Mouse (Mus musculus): Measurements from ENCODE around the gene Col25a1. TPM values are rescaled to one million over a fixed set of nuclear protein-coding genes. Genes with fewer than 3 reads are reported as not detected.

Col25a1 gene
- polyA plus RNA-seq, 1 experiment from 2014 or later, result 3.4 TPM

GRCm38 (mm10) chr3:130303597-130303996 lies 172.3 kb downstream of the Col25a1 start:
- H3K9ac ChIP-seq, result no peak overlapping the region

GRCm38 (mm10) chr3:130304827-130305226 lies 173.5 kb downstream of the Col25a1 start:
- H3K4me2 ChIP-seq, result no peak overlapping the region
- no peak overlapping the region for H3K4me3 ChIP-seq
- H3K9me3 ChIP-seq, result no peaks in the 10 kb centered on the region
- H3K27me3 ChIP-seq, result no peaks in the 10 kb centered on the region
- 0 out of 2 replicates have a peak, but pooled peaks have one; percentile 49 for ATAC-seq (ENCODE audit: low FRiP score)
- H3K4me1 ChIP-seq (replicated peaks), result peaks cover 17% of the 10 kb centered on the region
- no peak overlapping the region for H3K27ac ChIP-seq
- no peak overlapping the region for H3K9ac ChIP-seq
- 61% methylated on average over 9 of the region's 9 CpGs for WGBS
- no peaks in the 10 kb centered on the region for H3K36me3 ChIP-seq

More at GRCm38 (mm10) chr3:130303597-130303996, 172.3 kb downstream of the Col25a1 start:
- Histone ChIP-seq H3K36me3 (no peaks in the 10 kb centered on the region), H3K27me3 (no peaks in the 10 kb centered on the region), H3K27ac (no peak overlapping the region), H3K4me1 (replicated peaks) (peaks cover 9% of the 10 kb centered on the region; the same call in 1 of the 2 replicates), H3K9me3 (no peaks in the 10 kb centered on the region), H3K4me2 (no peak overlapping the region), H3K4me3 (no peak overlapping the region)
- ATAC-seq (ENCODE audit: low FRiP score), result no peak
- WGBS, result 77% methylated on average over 12 of the region's 12 CpGs

- Histone ChIP-seq H3K36me3 (no peaks in the 10 kb centered on the region), H3K27me3 (no peaks in the 10 kb centered on the region), H3K27ac (no peak overlapping the region), H3K9me3 (no peaks in the 10 kb centered on the region), H3K4me3 (no peak overlapping the region), H3K4me2 (no peak overlapping the region), H3K4me1 (replicated peaks) (peaks cover 24% of the 10 kb centered on the region), H3K9ac (no peak overlapping the region)
- no peak for ATAC-seq (ENCODE audit: low FRiP score)
- 76% methylated on average over 9 of the region's 9 CpGs for whole genome bisulfite sequencing
These were observed 174.4 kb downstream of the Col25a1 start for GRCm38 (mm10) chr3:130305686-130306085.

- Histone ChIP-seq H3K27me3 (no peaks in the 10 kb centered on the region), H3K36me3 (no peaks in the 10 kb centered on the region), H3K4me1 (replicated peaks) (peaks cover 28% of the 10 kb centered on the region), H3K4me3 (no peak overlapping the region), H3K9me3 (no peaks in the 10 kb centered on the region), H3K27ac (peak overlapping the region; percentile 3; the same call in 1 of the 2 replicates), H3K9ac (no peak overlapping the region), H3K4me2 (no peak overlapping the region)
- WGBS, result 69% methylated on average over 4 of the region's 4 CpGs
- no peak for ATAC-seq (ENCODE audit: low FRiP score)
These were observed 178.0 kb downstream of the Col25a1 start for GRCm38 (mm10) chr3:130309277-130309676.

GRCm38 (mm10) chr3:130310694-130311305 lies 179.5 kb downstream of the Col25a1 start:
- Histone ChIP-seq H3K9ac (no peak overlapping the region), H3K4me2 (peak overlapping the region; percentile 27), H3K9me3 (no peaks in the 10 kb centered on the region), H3K27ac (peak overlapping the region; percentile 26; the same call in 1 of the 2 replicates), H3K27me3 (no peaks in the 10 kb centered on the region), H3K4me1 (replicated peaks) (peaks cover 19% of the 10 kb centered on the region), H3K36me3 (no peaks in the 10 kb centered on the region), H3K4me3 (no peak overlapping the region)
- WGBS, result 33% methylated on average over 14 of the region's 14 CpGs
- ATAC-seq (ENCODE audit: low FRiP score), result peak; percentile 85

- ATAC-seq (ENCODE audit: low FRiP score), result no peak
- 83% methylated on average over 6 of the region's 6 CpGs for WGBS
- Histone ChIP-seq H3K4me2 (no peak overlapping the region), H3K9me3 (no peaks in the 10 kb centered on the region), H3K27me3 (no peaks in the 10 kb centered on the region), H3K27ac (no peak overlapping the region), H3K4me1 (replicated peaks) (peaks cover 19% of the 10 kb centered on the region), H3K9ac (no peak overlapping the region), H3K36me3 (no peaks in the 10 kb centered on the region), H3K4me3 (no peak overlapping the region)
These were observed 181.9 kb downstream of the Col25a1 start for GRCm38 (mm10) chr3:130313246-130313645.

GRCm38 (mm10) chr3:130327039-130328015 lies 196.0 kb downstream of the Col25a1 start:
- Histone ChIP-seq H3K9ac (no peak overlapping the region), H3K4me2 (no peak overlapping the region), H3K27me3 (no peaks in the 10 kb centered on the region), H3K9me3 (no peaks in the 10 kb centered on the region), H3K36me3 (no peaks in the 10 kb centered on the region), H3K4me3 (no peak overlapping the region), H3K4me1 (replicated peaks) (no peaks in the 10 kb centered on the region), H3K27ac (no peak overlapping the region)
- WGBS, result 52% methylated on average over 13 of the region's 13 CpGs
- ATAC-seq (ENCODE audit: low FRiP score), result no peak

- 88% methylated on average over 9 of the region's 9 CpGs for WGBS
- no peaks in the 10 kb centered on the region for H3K4me1 ChIP-seq (replicated peaks)
- H3K27ac ChIP-seq, result no peak overlapping the region
- no peak for ATAC-seq (ENCODE audit: low FRiP score)
- no peak overlapping the region for H3K4me2 ChIP-seq
- H3K36me3 ChIP-seq, result no peaks in the 10 kb centered on the region
- H3K4me3 ChIP-seq, result no peak overlapping the region
- H3K9ac ChIP-seq, result no peak overlapping the region
- no peaks in the 10 kb centered on the region for H3K27me3 ChIP-seq
- no peaks in the 10 kb centered on the region for H3K9me3 ChIP-seq
These were observed 197.6 kb downstream of the Col25a1 start for GRCm38 (mm10) chr3:130328909-130329308.

- H3K36me3 ChIP-seq, result no peaks in the 10 kb centered on the region
- no peaks in the 10 kb centered on the region for H3K27me3 ChIP-seq
- no peaks in the 10 kb centered on the region for H3K4me1 ChIP-seq (replicated peaks)
- 95% methylated on average over 9 of the region's 9 CpGs for WGBS
- H3K4me2 ChIP-seq, result no peak overlapping the region
- no peak for ATAC-seq (ENCODE audit: low FRiP score)
- no peak overlapping the region for H3K27ac ChIP-seq
- H3K9ac ChIP-seq, result no peak overlapping the region
- no peak overlapping the region for H3K4me3 ChIP-seq
- no peaks in the 10 kb centered on the region for H3K9me3 ChIP-seq
These were observed 198.7 kb downstream of the Col25a1 start for GRCm38 (mm10) chr3:130329833-130330555.

- Histone ChIP-seq H3K4me3 (no peak overlapping the region), H3K9me3 (no peaks in the 10 kb centered on the region), H3K9ac (no peak overlapping the region), H3K27ac (no peak overlapping the region), H3K4me2 (no peak overlapping the region), H3K4me1 (replicated peaks) (no peaks in the 10 kb centered on the region), H3K36me3 (no peaks in the 10 kb centered on the region), H3K27me3 (no peaks in the 10 kb centered on the region)
- WGBS, result 94% methylated on average over 3 of the region's 3 CpGs
- ATAC-seq (ENCODE audit: low FRiP score), result no peak
These were observed 199.3 kb downstream of the Col25a1 start for GRCm38 (mm10) chr3:130330556-130330950.

- WGBS, result 62% methylated on average over 3 of the region's 3 CpGs
- ATAC-seq (ENCODE audit: low FRiP score), result no peak
These were observed 201.1 kb downstream of the Col25a1 start for GRCm38 (mm10) chr3:130332347-130332913.

More at GRCm38 (mm10) chr3:130332347-130332913, 201.1 kb downstream of the Col25a1 start:
- Histone ChIP-seq H3K27me3 (no peaks in the 10 kb centered on the region), H3K9ac (no peak overlapping the region), H3K9me3 (no peaks in the 10 kb centered on the region), H3K4me2 (no peak overlapping the region), H3K4me3 (no peak overlapping the region), H3K27ac (no peak overlapping the region; the same call in 1 of the 2 replicates), H3K4me1 (replicated peaks) (peaks cover 2% of the 10 kb centered on the region; the same call in 1 of the 2 replicates), H3K36me3 (no peaks in the 10 kb centered on the region)

Measured in hindbrain, embryonic 13.5 days (tissue).